Mouse (Mus musculus): ENCODE data around the gene Eif2a.

Eif2a gene

DNA sequence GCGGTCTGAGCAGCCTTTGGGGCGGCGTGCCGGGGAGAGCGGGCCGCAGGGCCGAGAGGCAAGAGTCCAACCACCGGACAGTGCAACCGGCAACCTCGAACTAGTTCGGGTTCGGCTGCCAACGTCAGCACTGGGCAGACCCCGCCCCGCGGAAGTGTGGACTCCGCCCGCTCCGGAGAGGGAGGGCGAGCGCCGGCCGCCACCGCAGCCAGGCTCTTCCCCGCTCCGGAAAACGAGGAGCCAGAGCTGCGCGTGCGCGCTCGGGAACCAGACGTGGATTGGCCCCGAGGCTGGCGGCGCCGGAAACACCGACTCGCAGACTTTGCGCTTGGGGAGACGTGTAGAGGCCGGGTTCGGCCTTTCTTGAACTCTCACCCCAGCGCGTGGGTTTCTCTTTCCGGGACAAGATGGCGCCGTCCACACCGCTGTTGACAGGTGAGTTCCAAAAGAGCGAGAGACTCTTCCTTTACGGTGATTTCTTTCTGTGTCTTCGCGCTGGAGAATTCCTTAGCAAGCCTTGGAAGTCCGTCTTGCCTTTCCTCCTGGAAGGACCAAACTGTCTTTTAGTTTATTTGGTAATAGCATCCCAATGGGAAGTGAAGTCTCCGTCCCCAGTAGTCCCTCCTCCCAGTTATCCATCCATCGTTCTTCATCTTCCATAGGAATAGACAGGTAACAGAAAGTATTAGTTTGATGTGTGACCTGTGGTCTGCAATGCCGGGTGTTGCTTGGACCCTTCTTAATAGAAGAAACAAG lies at the start of gene Eif2a, which contains the start of gene Serp1:
Gene Eif2a (plus strand): TSS at position 170 of the 756 bp plus-strand sequence.
Gene Serp1 (minus strand): TSS at position 241 of the 756 bp plus-strand sequence.
- Histone ChIP-seq H3K9me3 (ENCODE audit: low read length) (no peaks in the 10 kb centered on the region), H3K4me1 (replicated peaks; ENCODE audit: low read depth, low read length) (peaks cover 57% of the 10 kb centered on the region), H3K27me3 (ENCODE audit: insufficient read depth, low read length) (no peaks in the 10 kb centered on the region), H3K36me3 (ENCODE audit: insufficient read depth, low read length) (peaks cover 54% of the 10 kb centered on the region), H3K4me3 (replicated peaks; ENCODE audit: low read length) (peak within 1 kb of the TSS; percentile 99)
- TF ChIP-seq POU5F1 (IDR thresholded peaks at IDR 0.05; ENCODE audit: borderline replicate concordance, low read length) (no peak), NANOG (IDR thresholded peaks at IDR 0.05; ENCODE audit: borderline replicate concordance, low read length) (no peak), CTCF (conservative IDR thresholded peaks at IDR 0.05; ENCODE audit: low read length) (no peak)

GRCm38 (mm10) chr3:58478755-58479455 lies 46.7 kb upstream of the Eif2a start:
- no peaks in the 10 kb centered on the region for H3K4me1 ChIP-seq (replicated peaks; ENCODE audit: low read depth, low read length)
- H3K27me3 ChIP-seq (ENCODE audit: insufficient read depth, low read length) = no peaks in the 10 kb centered on the region
- H3K4me3 ChIP-seq (replicated peaks; ENCODE audit: low read length) = no peak overlapping the region
- no peaks in the 10 kb centered on the region for H3K36me3 ChIP-seq (ENCODE audit: insufficient read depth, low read length)
- no peak for TF ChIP-seq CTCF (conservative IDR thresholded peaks at IDR 0.05; ENCODE audit: low read length)
- TF ChIP-seq NANOG (IDR thresholded peaks at IDR 0.05; ENCODE audit: borderline replicate concordance, low read length) = no peak
- no peaks in the 10 kb centered on the region for H3K9me3 ChIP-seq (ENCODE audit: low read length)

GRCm38 (mm10) chr3:58485883-58486282 lies 39.7 kb upstream of the Eif2a start:
- Histone ChIP-seq H3K36me3 (ENCODE audit: insufficient read depth, low read length) (0 out of 2 replicates have a peak, but pooled peaks cover 4% of the 10 kb centered on the region), H3K27me3 (ENCODE audit: insufficient read depth, low read length) (no peaks in the 10 kb centered on the region), H3K4me3 (replicated peaks; ENCODE audit: low read length) (no peak overlapping the region), H3K4me1 (replicated peaks; ENCODE audit: low read depth, low read length) (no peaks in the 10 kb centered on the region), H3K9me3 (ENCODE audit: low read length) (peaks cover 19% of the 10 kb centered on the region)
- TF ChIP-seq NANOG (IDR thresholded peaks at IDR 0.05; ENCODE audit: borderline replicate concordance, low read length) (no peak), POU5F1 (IDR thresholded peaks at IDR 0.05; ENCODE audit: borderline replicate concordance, low read length) (no peak), CTCF (conservative IDR thresholded peaks at IDR 0.05; ENCODE audit: low read length) (peak; percentile 80)

DNA sequence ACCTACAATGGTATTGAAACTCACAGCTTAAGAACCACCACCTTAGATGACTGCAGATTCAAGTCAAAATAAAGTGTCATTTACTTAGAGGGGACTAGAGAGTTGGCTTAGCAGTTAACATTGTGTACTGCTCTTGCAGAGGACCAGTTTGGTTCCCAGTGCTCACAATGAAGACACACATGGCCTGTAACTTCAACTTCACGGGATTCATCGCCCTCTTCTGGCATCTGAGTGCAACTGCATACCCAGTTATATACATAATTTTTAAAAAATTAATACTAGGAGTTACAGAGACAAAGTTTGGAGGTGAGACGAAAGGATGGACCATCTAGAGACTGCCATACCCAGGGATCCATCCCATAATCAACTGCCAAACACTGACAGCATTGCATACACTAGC lies 38.5 kb upstream of the Eif2a start:
- TF ChIP-seq CTCF (conservative IDR thresholded peaks at IDR 0.05; ENCODE audit: low read length) = peak; percentile 49
- no peak for TF ChIP-seq POU5F1 (IDR thresholded peaks at IDR 0.05; ENCODE audit: borderline replicate concordance, low read length)
- H3K9me3 ChIP-seq (ENCODE audit: low read length) = peaks cover 30% of the 10 kb centered on the region
- 0 out of 2 replicates have a peak, but pooled peaks cover 4% of the 10 kb centered on the region for H3K36me3 ChIP-seq (ENCODE audit: insufficient read depth, low read length)
- no peaks in the 10 kb centered on the region for H3K4me1 ChIP-seq (replicated peaks; ENCODE audit: low read depth, low read length)
- H3K27me3 ChIP-seq (ENCODE audit: insufficient read depth, low read length) = no peaks in the 10 kb centered on the region
- H3K4me3 ChIP-seq (replicated peaks; ENCODE audit: low read length) = no peak overlapping the region

DNA sequence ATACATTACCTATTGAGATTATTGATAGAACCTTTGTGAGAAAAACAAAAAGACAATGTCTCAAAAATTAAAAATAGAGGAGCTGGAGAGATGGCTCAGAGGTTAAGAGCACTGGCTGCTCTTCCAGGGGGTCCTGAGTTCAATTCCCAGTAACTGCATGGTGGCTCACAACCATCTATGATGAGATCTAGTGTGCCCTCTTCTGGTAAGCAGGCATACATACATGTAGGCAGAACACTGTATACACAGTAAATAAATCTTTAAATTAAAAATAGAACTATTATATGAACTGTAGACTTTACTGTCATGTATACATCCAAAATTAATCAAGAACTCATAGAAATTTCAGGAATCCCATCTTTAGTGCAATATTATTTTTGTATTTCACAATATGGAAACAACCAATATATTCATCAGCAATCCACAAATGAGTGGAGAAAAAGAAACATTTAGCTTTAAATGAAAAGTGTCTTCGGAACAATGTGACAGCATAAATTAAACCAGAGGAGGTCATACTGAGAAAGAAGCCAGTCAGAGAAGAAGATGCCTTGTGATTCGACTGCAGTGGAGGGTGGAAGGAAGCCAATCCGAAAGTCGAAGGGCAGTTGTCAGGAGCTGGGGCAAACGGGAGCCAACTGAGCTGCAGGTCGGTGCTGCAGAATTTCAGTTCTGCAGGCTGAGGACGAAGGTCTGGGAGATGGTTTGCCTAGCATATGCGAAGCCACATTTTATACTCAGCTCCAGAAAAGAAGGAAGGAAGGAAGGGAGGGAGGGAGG lies 37.4 kb upstream of the Eif2a start:
- Histone ChIP-seq H3K36me3 (ENCODE audit: insufficient read depth, low read length) (0 out of 2 replicates have a peak, but pooled peaks cover 4% of the 10 kb centered on the region), H3K4me3 (replicated peaks; ENCODE audit: low read length) (no peak overlapping the region), H3K4me1 (replicated peaks; ENCODE audit: low read depth, low read length) (no peaks in the 10 kb centered on the region), H3K9me3 (ENCODE audit: low read length) (peaks cover 35% of the 10 kb centered on the region), H3K27me3 (ENCODE audit: insufficient read depth, low read length) (no peaks in the 10 kb centered on the region)
- TF ChIP-seq POU5F1 (IDR thresholded peaks at IDR 0.05; ENCODE audit: borderline replicate concordance, low read length) (no peak), CTCF (conservative IDR thresholded peaks at IDR 0.05; ENCODE audit: low read length) (no peak; the same call in 1 of the 2 replicates), NANOG (IDR thresholded peaks at IDR 0.05; ENCODE audit: borderline replicate concordance, low read length) (no peak)

GRCm38 (mm10) chr3:58490787-58491186 lies 34.8 kb upstream of the Eif2a start:
- Histone ChIP-seq H3K27me3 (ENCODE audit: insufficient read depth, low read length) (no peaks in the 10 kb centered on the region), H3K4me1 (replicated peaks; ENCODE audit: low read depth, low read length) (no peaks in the 10 kb centered on the region), H3K36me3 (ENCODE audit: insufficient read depth, low read length) (0 out of 2 replicates have a peak, but pooled peaks cover 4% of the 10 kb centered on the region), H3K4me3 (replicated peaks; ENCODE audit: low read length) (no peak overlapping the region), H3K9me3 (ENCODE audit: low read length) (peaks cover 35% of the 10 kb centered on the region)
- TF ChIP-seq CTCF (conservative IDR thresholded peaks at IDR 0.05; ENCODE audit: low read length) (peak; percentile 12; the same call in 1 of the 2 replicates), NANOG (IDR thresholded peaks at IDR 0.05; ENCODE audit: borderline replicate concordance, low read length) (no peak)

GRCm38 (mm10) chr3:58493621-58494020 lies 32.0 kb upstream of the Eif2a start:
- no peaks in the 10 kb centered on the region for H3K27me3 ChIP-seq (ENCODE audit: insufficient read depth, low read length)
- TF ChIP-seq NANOG (IDR thresholded peaks at IDR 0.05; ENCODE audit: borderline replicate concordance, low read length) (no peak), CTCF (conservative IDR thresholded peaks at IDR 0.05; ENCODE audit: low read length) (no peak), POU5F1 (IDR thresholded peaks at IDR 0.05; ENCODE audit: borderline replicate concordance, low read length) (no peak)
- H3K9me3 ChIP-seq (ENCODE audit: low read length) = peaks cover 35% of the 10 kb centered on the region
- 0 out of 2 replicates have a peak, but pooled peaks cover 4% of the 10 kb centered on the region for H3K36me3 ChIP-seq (ENCODE audit: insufficient read depth, low read length)
- no peak overlapping the region for H3K4me3 ChIP-seq (replicated peaks; ENCODE audit: low read length)
- no peaks in the 10 kb centered on the region for H3K4me1 ChIP-seq (replicated peaks; ENCODE audit: low read depth, low read length)

DNA sequence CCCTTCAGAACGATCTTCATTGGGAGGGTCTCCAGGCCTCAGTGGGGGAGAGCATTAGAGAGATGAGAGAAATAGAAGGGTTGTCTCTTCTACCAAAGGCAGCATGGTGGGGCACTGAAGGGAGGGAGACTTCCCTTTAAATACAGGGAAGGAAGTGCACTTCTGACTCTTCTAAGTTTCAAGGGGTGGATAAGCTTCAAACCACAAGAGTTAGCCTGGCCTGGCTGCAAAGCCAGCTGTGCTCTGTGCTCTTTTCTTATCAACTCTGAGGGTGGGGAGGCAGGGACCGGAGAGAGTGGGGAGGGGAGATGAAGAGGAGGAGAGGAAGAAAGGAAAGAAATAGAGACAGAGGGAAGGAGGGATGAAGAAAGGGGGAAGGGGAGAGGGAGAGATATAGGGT lies 23.7 kb upstream of the Eif2a start:
- H3K36me3 ChIP-seq (ENCODE audit: insufficient read depth, low read length) = no peaks in the 10 kb centered on the region
- TF ChIP-seq NANOG (IDR thresholded peaks at IDR 0.05; ENCODE audit: borderline replicate concordance, low read length) (no peak), CTCF (conservative IDR thresholded peaks at IDR 0.05; ENCODE audit: low read length) (no peak), POU5F1 (IDR thresholded peaks at IDR 0.05; ENCODE audit: borderline replicate concordance, low read length) (no peak)
- no peaks in the 10 kb centered on the region for H3K27me3 ChIP-seq (ENCODE audit: insufficient read depth, low read length)
- H3K4me3 ChIP-seq (replicated peaks; ENCODE audit: low read length) = no peak overlapping the region
- H3K4me1 ChIP-seq (replicated peaks; ENCODE audit: low read depth, low read length) = peaks cover 23% of the 10 kb centered on the region
- no peaks in the 10 kb centered on the region for H3K9me3 ChIP-seq (ENCODE audit: low read length)

Data from E14TG2a.4 (cell line).